Mouse (Mus musculus) kidney, embryonic 14.5 days (tissue): Measurements from ENCODE around the gene Dpp7. TPM values are rescaled to one million over a fixed set of nuclear protein-coding genes. Genes with fewer than 3 reads are reported as not detected.

Source experiments
- ATAC-seq: fragments of 200-750 bp; cut with Nextera tagmentation; 2 replicates; pipeline ENCODE4 v1.8.0; 2017; ENCODE audit warnings: moderate number of reproducible peaks, mild to moderate bottlenecking, moderate TSS enrichment, moderate library complexity; ENCODE audit not compliant: low FRiP score, low TSS enrichment
- H3K27ac ChIP-seq: fragments of 300-500 bp; sonication (generic); 2 replicates; pipeline ENCODE4 v1.5.1; 2014; ENCODE audit warnings: low read depth, mild to moderate bottlenecking, low read length, moderate library complexity, mixed read lengths
- H3K27me3 ChIP-seq: fragments of 300-500 bp; sonication (generic); 2 replicates; pipeline ENCODE4 v1.6.1; 2014; ENCODE audit warnings: mild to moderate bottlenecking, low read length; ENCODE audit not compliant: control insufficient read depth, insufficient read depth
- H3K36me3 ChIP-seq: fragments of 300-500 bp; sonication (generic); 2 replicates; pipeline ENCODE4 v1.6.1; 2014; ENCODE audit warnings: low read length, mixed read lengths; ENCODE audit not compliant: control insufficient read depth, insufficient read depth
- H3K4me1 ChIP-seq: fragments of 300-500 bp; sonication (generic); 2 replicates; pipeline ENCODE4 v1.6.1; 2014; ENCODE audit warnings: low read length, mixed read lengths; ENCODE audit not compliant: control insufficient read depth, insufficient read depth
- H3K4me2 ChIP-seq: fragments of 300-500 bp; sonication (generic); replicated peaks from 2 replicates; pipeline ENCODE4 v1.6.1; 2014; ENCODE audit warnings: low read depth, mild to moderate bottlenecking, low read length
- H3K4me3 ChIP-seq: fragments of 300-500 bp; sonication (generic); 2 replicates; pipeline ENCODE4 v1.5.1; 2014; ENCODE audit warnings: mild to moderate bottlenecking, low read length
- H3K9ac ChIP-seq: fragments of 300-500 bp; sonication (generic); 2 replicates; pipeline ENCODE4 v1.6.1; 2014; ENCODE audit warnings: low read depth, mild to moderate bottlenecking, low read length, moderate library complexity
- H3K9me3 ChIP-seq: fragments of 300-500 bp; sonication (generic); 2 replicates; pipeline ENCODE4 v1.6.1; 2016; ENCODE audit warnings: low read length; ENCODE audit not compliant: control insufficient read depth
- WGBS: fragments of 180-500 bp; shearing (Covaris S2); extraction: QIAGEN DNeasy Blood & Tissue Kit; methylation state at CpG from one replicate; pipeline ENCODE4 v1.1.7; 2014; 5-methylcytosine and 5-hydroxymethylcytosine counted together
- polyA plus RNA-seq: library from polyadenylated mRNA; unstranded; fragments of >200 nt; fragmentation: Nextera tagmentation; extraction: Ambion mirVana; gene quantifications from 2 replicates; pipeline ENCODE4 v1.2.1, GENCODE M21; 2014

The Dpp7 gene
- polyA plus RNA-seq, 1 experiment from 2014 or later, result 16.2 TPM

- Histone ChIP-seq H3K27ac (no peak overlapping the region), H3K9me3 (no peaks in the 10 kb centered on the region), H3K36me3 (no peaks in the 10 kb centered on the region), H3K4me2 (peak overlapping the region; percentile 75), H3K4me1 (0 out of 2 replicates have a peak, but pooled peaks cover 6% of the 10 kb centered on the region), H3K4me3 (peak overlapping the region; percentile 41), H3K27me3 (peaks cover 42% of the 10 kb centered on the region), H3K9ac (peak overlapping the region; percentile 42; the same call in 1 of the 2 replicates)
- ATAC-seq, result 0 out of 2 replicates have a peak, but pooled peaks have one; percentile 54
- 50% methylated on average over 14 of the region's 14 CpGs for WGBS
Measured at GRCm38 (mm10) chr2:25305587-25306359, 50.4 kb downstream of the Dpp7 start.

- H3K9ac ChIP-seq, result peak overlapping the region; percentile 42; the same call in 1 of the 2 replicates
- ATAC-seq, result peak; percentile 78
- H3K4me3 ChIP-seq, result peak overlapping the region; percentile 41
- no peaks in the 10 kb centered on the region for H3K36me3 ChIP-seq
- no peaks in the 10 kb centered on the region for H3K9me3 ChIP-seq
- 0 out of 2 replicates have a peak, but pooled peaks cover 6% of the 10 kb centered on the region for H3K4me1 ChIP-seq
- H3K27me3 ChIP-seq, result peaks cover 36% of the 10 kb centered on the region
- 3% methylated on average over 45 of the region's 45 CpGs for WGBS
- H3K27ac ChIP-seq, result no peak overlapping the region
- peak overlapping the region; percentile 75 for H3K4me2 ChIP-seq
Measured at GRCm38 (mm10) chr2:25304657-25305541, 51.3 kb downstream of the Dpp7 start.

GRCm38 (mm10) chr2:25303931-25304656 lies 52.1 kb downstream of the Dpp7 start:
- ATAC-seq, result no peak; the same call in 1 of the 2 replicates
- 71% methylated on average over 7 of the region's 7 CpGs for WGBS
- H3K27ac ChIP-seq, result no peak overlapping the region
- H3K27me3 ChIP-seq, result peaks cover 32% of the 10 kb centered on the region
- H3K36me3 ChIP-seq, result no peaks in the 10 kb centered on the region
- no peak overlapping the region for H3K4me3 ChIP-seq
- no peaks in the 10 kb centered on the region for H3K9me3 ChIP-seq
- H3K4me2 ChIP-seq, result peak overlapping the region; percentile 75
- 0 out of 2 replicates have a peak, but pooled peaks cover 6% of the 10 kb centered on the region for H3K4me1 ChIP-seq
- H3K9ac ChIP-seq, result no peak overlapping the region

GRCm38 (mm10) chr2:25303452-25303851 lies 52.7 kb downstream of the Dpp7 start:
- ATAC-seq, result no peak
- Histone ChIP-seq H3K36me3 (no peaks in the 10 kb centered on the region), H3K4me3 (no peak overlapping the region), H3K27me3 (peaks cover 25% of the 10 kb centered on the region), H3K9me3 (no peaks in the 10 kb centered on the region), H3K27ac (no peak overlapping the region), H3K4me1 (0 out of 2 replicates have a peak, but pooled peaks cover 6% of the 10 kb centered on the region), H3K4me2 (no peak overlapping the region), H3K9ac (no peak overlapping the region)
- WGBS, result 61% methylated on average over 3 of the region's 3 CpGs

Other genes with a start within 250 kb of the Dpp7 start
- 8.7 and 21.0 TPM in 2 replicates for gene Nrarp, start 175.6 kb downstream of the Dpp7 start, polyA plus RNA-seq
- 6.8 and 11.3 TPM in 2 replicates for gene Tor4a, start 159.5 kb downstream of the Dpp7 start, polyA plus RNA-seq
- gene Nelfb, start 144.9 kb downstream of the Dpp7 start, polyA plus RNA-seq, result 72.7 and 101 TPM in 2 replicates
- 0.49 and 0.54 TPM in 2 replicates for gene Stpg3, start 141.7 kb downstream of the Dpp7 start, polyA plus RNA-seq
- gene Fam166a, start 137.6 kb downstream of the Dpp7 start, polyA plus RNA-seq, result 0.55 TPM in 1 of 2 replicates, not detected in the other
- gene Tubb4b, start 131.7 kb downstream of the Dpp7 start, polyA plus RNA-seq, result 532 and 565 TPM in 2 replicates
- gene Slc34a3, start 122.0 kb downstream of the Dpp7 start, polyA plus RNA-seq, result 0.34 and 0.57 TPM in 2 replicates
- 0.20 and 0.39 TPM in 2 replicates for gene Rnf224, start 119.6 kb downstream of the Dpp7 start, polyA plus RNA-seq
- 19.8 and 21.2 TPM in 2 replicates for gene Rnf208, start 114.1 kb downstream of the Dpp7 start, polyA plus RNA-seq
- not detected in 2 replicates for gene Cysrt1, start 113.9 kb downstream of the Dpp7 start, polyA plus RNA-seq
- 3.6 and 4.7 TPM in 2 replicates for gene AL732309.1, start 109.5 kb downstream of the Dpp7 start, polyA plus RNA-seq
- gene Tmem203, start 100.9 kb downstream of the Dpp7 start, polyA plus RNA-seq, result 17.0 and 25.4 TPM in 2 replicates
- gene Tprn, start 93.7 kb downstream of the Dpp7 start, polyA plus RNA-seq, result 5.8 and 7.3 TPM in 2 replicates
- gene Ssna1, start 83.9 kb downstream of the Dpp7 start, polyA plus RNA-seq, result 212 and 253 TPM in 2 replicates
- gene Anapc2, start 83.9 kb downstream of the Dpp7 start, polyA plus RNA-seq, result 71.4 and 111 TPM in 2 replicates
- not detected in 2 replicates for gene Tmem210, start 68.2 kb downstream of the Dpp7 start, polyA plus RNA-seq
- gene Lrrc26, start 66.4 kb downstream of the Dpp7 start, polyA plus RNA-seq, result not detected in 2 replicates
- 0.32 and 0.64 TPM in 2 replicates for gene Grin1, start 37.2 kb downstream of the Dpp7 start, polyA plus RNA-seq
- 89.9 and 106 TPM in 2 replicates for gene Man1b1, start 24.0 kb downstream of the Dpp7 start, polyA plus RNA-seq
- gene Uap1l1, start 9.3 kb upstream of the Dpp7 start, polyA plus RNA-seq, result 19.3 and 25.0 TPM in 2 replicates
- gene Sapcd2, start 16.0 kb upstream of the Dpp7 start, polyA plus RNA-seq, result 45.1 and 47.2 TPM in 2 replicates
- gene Entpd2, start 39.5 kb upstream of the Dpp7 start, polyA plus RNA-seq, result 2.0 and 2.7 TPM in 2 replicates
- gene Npdc1, start 43.0 kb upstream of the Dpp7 start, polyA plus RNA-seq, result 32.8 and 34.0 TPM in 2 replicates
- gene Fut7, start 66.9 kb upstream of the Dpp7 start, polyA plus RNA-seq, result not detected in 2 replicates
- gene Abca2, start 72.3 kb upstream of the Dpp7 start, polyA plus RNA-seq, result 8.1 and 11.2 TPM in 2 replicates
- 0.57 and 1.2 TPM in 2 replicates for gene Clic3, start 100.5 kb upstream of the Dpp7 start, polyA plus RNA-seq
- gene Paxx, start 104.7 kb upstream of the Dpp7 start, polyA plus RNA-seq, result 23.5 and 23.9 TPM in 2 replicates
- 1.1 and 1.5 TPM in 2 replicates for gene Ptgds, start 113.7 kb upstream of the Dpp7 start, polyA plus RNA-seq
- not detected in 2 replicates for gene Lcn12, start 137.6 kb upstream of the Dpp7 start, polyA plus RNA-seq
- 58.1 and 87.6 TPM in 2 replicates for gene Fbxw5, start 144.4 kb upstream of the Dpp7 start, polyA plus RNA-seq
- 7.9 and 9.8 TPM in 2 replicates for gene C8g, start 145.4 kb upstream of the Dpp7 start, polyA plus RNA-seq
- 30.2 and 34.0 TPM in 2 replicates for gene Traf2, start 190.6 kb upstream of the Dpp7 start, polyA plus RNA-seq
- 314 and 436 TPM in 2 replicates for gene Edf1, start 201.5 kb upstream of the Dpp7 start, polyA plus RNA-seq
- 3.3 and 7.5 TPM in 2 replicates for gene Mamdc4, start 218.5 kb upstream of the Dpp7 start, polyA plus RNA-seq
- gene Phpt1, start 218.9 kb upstream of the Dpp7 start, polyA plus RNA-seq, result 229 and 294 TPM in 2 replicates
- gene Ajm1, start 225.4 kb upstream of the Dpp7 start, polyA plus RNA-seq, result 0.07 and 0.18 TPM in 2 replicates